ENCODE assay signal across 12 mouse cellular contexts in the genomic region with DNA sequence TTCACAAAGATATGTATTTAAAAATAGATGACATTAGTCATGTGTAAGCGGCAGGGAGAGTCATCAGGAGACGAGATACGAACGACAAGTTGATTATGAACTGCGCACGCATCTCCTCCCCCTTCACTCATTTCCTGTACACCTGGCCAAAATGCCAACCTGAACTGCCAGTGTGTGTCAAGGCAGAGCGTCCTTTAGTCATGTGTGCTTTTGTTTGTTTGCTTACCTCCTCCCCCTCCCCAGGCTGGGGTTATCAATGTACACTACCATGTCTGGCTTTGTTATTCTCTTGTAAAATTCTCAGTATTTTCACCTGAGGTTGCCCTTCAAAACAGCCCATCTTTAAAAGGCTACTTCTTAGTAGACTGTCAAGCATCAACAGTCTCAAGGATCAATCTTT. TPM values are rescaled to one million over a fixed set of nuclear protein-coding genes. Genes with fewer than 3 reads are reported as not detected.
DNase-seq lines count a peak whose midpoint lies in the region; ATAC-seq and TF ChIP-seq lines count a peak whose summit lies in the region.
"Had no signal": no experiment of that assay in that cellular context is flagged by ENCODE, and none has a peak within 500 bp of the region (broad histone marks: within the 10 kb centered on the region; RNA-seq: fewer than 3 reads in every experiment).

No protein-coding gene starts in this region.

- 0 out of 2 replicates have a peak, but pooled peaks have one; percentile 13 for ATAC-seq in frontal cortex, adult (ENCODE audit: low TSS enrichment)
- peak; percentile 54; the same call in 1 of the 2 replicates for ATAC-seq in liver, postnatal 0 days
- ATAC-seq in liver, embryonic 12.5 days: no peak
- ATAC-seq: forebrain, embryonic 14.5 days had no signal

- H3K27me3 ChIP-seq in liver, postnatal 0 days (ENCODE audit: insufficient read depth, low read length): no peaks in the 10 kb centered on the region
- H3K27me3 ChIP-seq in liver, embryonic 12.5 days (replicated peaks): no peaks in the 10 kb centered on the region
- H3K27me3 ChIP-seq: embryonic facial prominence, embryonic 13.5 days; embryonic facial prominence, embryonic 15.5 days; forebrain, embryonic 12.5 days had no signal

- peak overlapping the region; percentile 63 for H3K27ac ChIP-seq in layer of hippocampus, adult 2 months
- H3K27ac ChIP-seq in liver, postnatal 0 days (ENCODE audit: low read depth): no peak overlapping the region
- H3K27ac ChIP-seq in liver, embryonic 12.5 days: no peak overlapping the region
- H3K27ac ChIP-seq: embryonic facial prominence, embryonic 13.5 days; embryonic facial prominence, embryonic 15.5 days; forebrain, embryonic 10.5 days; forebrain, embryonic 12.5 days had no signal

- H3K4me1 ChIP-seq in liver, postnatal 0 days (ENCODE audit: insufficient read depth): no peaks in the 10 kb centered on the region
- 0 out of 2 replicates have a peak, but pooled peaks cover 9% of the 10 kb centered on the region for H3K4me1 ChIP-seq in liver, embryonic 12.5 days
- H3K4me1 ChIP-seq: embryonic facial prominence, embryonic 13.5 days; embryonic facial prominence, embryonic 15.5 days; forebrain, embryonic 10.5 days; forebrain, embryonic 12.5 days had no signal

- H3K4me3 ChIP-seq in layer of hippocampus, adult 2 months: no peak overlapping the region
- no peak overlapping the region for H3K4me3 ChIP-seq in liver, postnatal 0 days (ENCODE audit: low read depth, low read length)
- no peak overlapping the region for H3K4me3 ChIP-seq in liver, embryonic 12.5 days
- H3K4me3 ChIP-seq: embryonic facial prominence, embryonic 13.5 days; embryonic facial prominence, embryonic 15.5 days; erythroblast, embryonic 14.5 days; forebrain, embryonic 10.5 days; forebrain, embryonic 12.5 days had no signal

- no peak for TF ChIP-seq EP300 in liver, postnatal 0 days (IDR thresholded peaks at IDR 0.05; ENCODE audit: low read depth)

- H3K9ac ChIP-seq in liver, postnatal 0 days (replicated peaks): no peak overlapping the region
- H3K9ac ChIP-seq in liver, embryonic 12.5 days: no peak overlapping the region
- H3K9ac ChIP-seq: embryonic facial prominence, embryonic 13.5 days; embryonic facial prominence, embryonic 15.5 days; forebrain, embryonic 12.5 days had no signal

- H3K4me2 ChIP-seq in liver, postnatal 0 days (ENCODE audit: low read depth, low read length): no peak overlapping the region
- H3K4me2 ChIP-seq in liver, embryonic 12.5 days: no peak overlapping the region
- H3K4me2 ChIP-seq: embryonic facial prominence, embryonic 13.5 days; embryonic facial prominence, embryonic 15.5 days; forebrain, embryonic 12.5 days had no signal

- TF ChIP-seq CTCF in layer of hippocampus, adult 2 months (conservative IDR thresholded peaks at IDR 0.05): no peak
- TF ChIP-seq CTCF in liver, postnatal 0 days (IDR thresholded peaks at IDR 0.05; ENCODE audit: low read depth): no peak

- WGBS in liver, postnatal 0 days (ENCODE audit: insufficient replicate concordance): 82% methylated on average over 7 of the region's 7 CpGs
- 87% methylated on average over 7 of the region's 7 CpGs for WGBS in liver, embryonic 12.5 days (ENCODE audit: insufficient replicate concordance)

- DNase-seq in frontal cortex, postnatal 14 days (ENCODE audit: low spot score in 2 of 2): no peak
- DNase-seq in layer of hippocampus, adult 2 months (ENCODE audit: low spot score in 2 of 2): no peak
- DNase-seq in layer of hippocampus, adult 9-11 months: no peak
- DNase-seq in liver, postnatal 0 days: no peak

- no peaks in the 10 kb centered on the region for H3K9me3 ChIP-seq in liver, postnatal 0 days (ENCODE audit: low read length)
- no peaks in the 10 kb centered on the region for H3K9me3 ChIP-seq in liver, embryonic 12.5 days (replicated peaks)
- H3K9me3 ChIP-seq: embryonic facial prominence, embryonic 13.5 days; embryonic facial prominence, embryonic 15.5 days; forebrain, embryonic 10.5 days; forebrain, embryonic 12.5 days had no signal

- H3K36me3 ChIP-seq in liver, postnatal 0 days (replicated peaks; ENCODE audit: insufficient read depth, low read length): peaks cover 43% of the 10 kb centered on the region
- peaks cover 58% of the 10 kb centered on the region for H3K36me3 ChIP-seq in liver, embryonic 12.5 days

RNA-seq across cellular contexts. Expression of gene Vps33a, which starts 36.6 kb away (rescaled TPM):
- total RNA-seq in layer of hippocampus, adult 2 months (2021): 10 to 100 TPM; 87.1 to 87.4 TPM
- polyA plus RNA-seq in liver, postnatal 0 days (2015; fragmentation: Nextera tagmentation; extraction: Ambion mirVana): 11.6 and 11.8 TPM in 2 replicates
- 22.6 and 24.1 TPM in 2 replicates for polyA plus RNA-seq in liver, embryonic 12.5 days (2016; fragmentation: Nextera tagmentation; extraction: Ambion mirVana)
